Mouse (Mus musculus) limb, embryonic 10.5 days (tissue): ENCODE measurements around the gene Kcnh3. TPM values are rescaled to one million over a fixed set of nuclear protein-coding genes. Genes with fewer than 3 reads are reported as not detected.
"Not testable (repeated sequence)": the region's sequence is repeated elsewhere in the genome, so short reads cannot be mapped to it uniquely, and the experiment has no call there.

ENCODE experiments used
- DNase-seq: peaks from one replicate; pipeline ENCODE4 v3.0.0-alpha.2; 2017; ENCODE audit warnings: low spot score
- H3K27ac ChIP-seq: fragments of 300-500 bp; sonication (generic); 2 replicates; pipeline ENCODE4 v1.5.1; 2016; ENCODE audit warnings: mild to moderate bottlenecking
- H3K27me3 ChIP-seq: fragments of 300-500 bp; sonication (generic); 2 replicates; pipeline ENCODE4 v1.6.1; 2016; ENCODE audit warnings: low read depth, mild to moderate bottlenecking; ENCODE audit not compliant: poor library complexity, severe bottlenecking
- H3K36me3 ChIP-seq: fragments of 300-500 bp; sonication (generic); 2 replicates; pipeline ENCODE4 v1.6.1; 2016; ENCODE audit warnings: mild to moderate bottlenecking, moderate library complexity
- H3K4me1 ChIP-seq: fragments of 300-500 bp; sonication (generic); 2 replicates; pipeline ENCODE4 v1.6.1; 2016
- H3K4me3 ChIP-seq: fragments of 300-500 bp; sonication (generic); 2 replicates; pipeline ENCODE4 v1.5.1; 2016; ENCODE audit warnings: mild to moderate bottlenecking, moderate library complexity
- H3K9me3 ChIP-seq: fragments of 300-500 bp; sonication (generic); replicated peaks from 2 replicates; pipeline ENCODE4 v1.6.1; 2016; ENCODE audit warnings: mild to moderate bottlenecking
- WGBS: fragments of 180-500 bp; shearing (Covaris S2); methylation state at CpG from one replicate; pipeline ENCODE4 v1.1.7; 2016; 5-methylcytosine and 5-hydroxymethylcytosine counted together
- polyA plus RNA-seq: library from polyadenylated mRNA; unstranded; fragments of >200 nt; fragmentation: Nextera tagmentation; extraction: Ambion mirVana; gene quantifications from 2 replicates; pipeline ENCODE4 v1.2.1, GENCODE M21; 2016

Gene Kcnh3
- polyA plus RNA-seq, 1 experiment from 2014 or later, result not detected

DNA sequence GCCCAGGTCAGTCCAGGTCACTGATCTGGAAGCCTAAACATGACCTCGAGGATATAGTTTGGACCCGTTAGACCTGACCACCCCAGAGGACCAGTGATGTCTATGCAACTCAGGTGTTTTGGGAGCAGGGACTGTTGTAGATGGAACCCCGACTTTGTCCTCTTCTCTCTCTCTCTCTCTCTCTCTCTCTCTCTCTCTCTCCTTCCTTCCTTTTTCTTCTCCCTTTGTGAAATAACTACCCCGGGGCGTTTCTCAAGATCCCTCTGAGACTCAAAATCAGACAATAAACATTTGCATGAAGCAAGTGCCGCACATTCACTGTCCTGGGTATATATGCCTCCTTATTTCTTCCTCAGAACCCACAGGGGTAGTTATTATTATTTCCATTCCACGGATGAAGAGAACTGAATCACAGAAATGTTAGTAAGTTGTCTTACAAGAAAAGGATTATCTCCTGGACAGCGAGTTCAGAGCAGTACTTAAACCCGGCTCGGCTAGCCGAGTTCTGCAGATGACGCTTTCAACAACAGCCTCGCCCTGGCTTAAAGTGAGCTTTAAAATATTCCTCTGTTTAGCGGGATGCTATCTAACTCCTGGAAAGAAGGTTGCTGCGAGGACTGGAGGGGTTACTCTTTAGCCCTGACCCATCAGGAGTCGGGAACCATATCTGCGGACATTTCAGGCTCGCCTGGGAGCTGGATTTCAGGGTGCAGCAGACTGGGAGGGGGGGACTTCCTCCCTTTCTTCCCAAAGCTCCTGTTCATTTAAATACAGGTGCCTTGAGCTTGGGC, 1.7 kb upstream of the Kcnh3 start:
- H3K9me3 ChIP-seq, result no peaks in the 10 kb centered on the region
- no peak for DNase-seq
- H3K27ac ChIP-seq, result no peak overlapping the region
- peaks cover 87% of the 10 kb centered on the region for H3K27me3 ChIP-seq
- 8% methylated on average over 18 of the region's 18 CpGs for WGBS
- no peaks in the 10 kb centered on the region for H3K36me3 ChIP-seq
- H3K4me1 ChIP-seq, result peaks cover 59% of the 10 kb centered on the region
- peak overlapping the region; percentile 47 for H3K4me3 ChIP-seq

DNA sequence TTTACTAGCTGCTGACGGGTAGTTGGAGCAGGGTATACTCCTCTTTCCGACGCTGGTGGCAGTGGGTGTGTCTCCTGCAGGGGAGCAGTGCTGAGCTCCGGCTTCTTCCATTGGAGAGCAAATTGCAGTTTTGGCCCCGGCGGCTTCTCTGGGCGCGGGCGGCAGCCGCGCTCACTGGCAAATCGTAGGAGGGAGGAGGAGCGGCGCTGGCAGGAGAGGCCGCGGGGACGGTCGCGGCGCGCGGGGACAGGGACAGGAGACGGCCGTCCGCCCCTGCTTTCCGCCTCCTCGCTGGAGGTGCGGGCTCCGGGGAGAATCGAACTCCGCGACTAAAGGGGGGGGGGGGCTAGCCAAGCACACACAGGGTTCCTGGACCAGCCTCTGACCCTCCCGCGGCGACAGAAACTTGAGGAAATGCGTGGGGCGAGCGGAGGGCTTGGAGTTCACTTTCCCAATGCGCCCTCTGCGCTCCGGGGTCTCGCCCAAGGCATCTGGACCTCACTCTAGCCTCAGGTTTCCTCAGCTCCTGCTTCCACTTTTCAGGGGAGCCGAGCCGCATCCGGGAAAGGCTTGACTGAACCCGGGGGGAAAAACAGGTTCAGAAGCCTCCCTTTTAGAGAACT, 965 bp upstream of the Kcnh3 start:
- Histone ChIP-seq H3K4me3 (peak overlapping the region; percentile 47), H3K4me1 (peaks cover 59% of the 10 kb centered on the region), H3K36me3 (no peaks in the 10 kb centered on the region), H3K9me3 (no peaks in the 10 kb centered on the region), H3K27me3 (peaks cover 94% of the 10 kb centered on the region), H3K27ac (no peak overlapping the region)
- DNase-seq, result peak; percentile 71
- WGBS, result 1% methylated on average over 46 of the region's 46 CpGs

DNA sequence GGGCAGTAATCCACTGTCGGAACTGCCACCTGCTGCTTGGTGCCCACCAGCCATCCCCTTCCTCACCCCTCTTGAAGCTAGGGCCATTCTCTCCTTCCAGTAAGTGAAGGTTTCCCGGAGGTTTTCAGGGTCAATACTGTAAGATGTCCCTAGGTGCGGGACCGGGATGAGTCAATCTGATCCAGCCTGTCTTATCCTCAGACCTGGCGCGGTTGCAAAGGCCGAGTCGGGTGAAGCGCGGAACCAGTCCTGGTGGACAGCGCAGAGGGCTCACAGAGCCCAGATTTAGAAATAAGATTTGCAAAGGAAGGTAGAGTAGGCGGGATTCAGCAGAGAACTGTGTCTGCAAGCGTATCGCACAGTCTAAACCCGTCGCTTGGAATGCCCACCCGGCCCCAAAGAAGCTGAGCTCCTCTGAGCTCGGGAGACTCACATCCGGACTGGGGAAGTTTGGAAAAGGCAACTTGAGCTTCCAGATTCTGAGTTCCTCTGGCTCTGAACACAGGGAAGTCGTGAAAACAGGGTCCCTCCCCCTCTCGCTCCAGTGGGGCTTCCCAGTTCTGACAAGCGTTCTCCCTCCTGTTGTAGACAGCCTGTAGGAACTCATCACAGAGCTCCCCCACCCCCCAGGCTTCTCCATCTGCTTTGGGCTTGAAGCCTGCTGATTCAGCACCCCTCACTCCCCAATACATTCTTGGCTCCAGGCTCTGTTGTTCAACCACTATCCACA, 585 bp downstream of the Kcnh3 start:
- Histone ChIP-seq H3K4me3 (peak overlapping the region; percentile 47), H3K9me3 (no peaks in the 10 kb centered on the region), H3K36me3 (no peaks in the 10 kb centered on the region), H3K27ac (peak overlapping the region; percentile 50; the same call in 1 of the 2 replicates), H3K4me1 (peaks cover 57% of the 10 kb centered on the region), H3K27me3 (peaks cover 99% of the 10 kb centered on the region)
- peak; percentile 52 for DNase-seq
- WGBS, result 2% methylated on average over 22 of the region's 22 CpGs

DNA sequence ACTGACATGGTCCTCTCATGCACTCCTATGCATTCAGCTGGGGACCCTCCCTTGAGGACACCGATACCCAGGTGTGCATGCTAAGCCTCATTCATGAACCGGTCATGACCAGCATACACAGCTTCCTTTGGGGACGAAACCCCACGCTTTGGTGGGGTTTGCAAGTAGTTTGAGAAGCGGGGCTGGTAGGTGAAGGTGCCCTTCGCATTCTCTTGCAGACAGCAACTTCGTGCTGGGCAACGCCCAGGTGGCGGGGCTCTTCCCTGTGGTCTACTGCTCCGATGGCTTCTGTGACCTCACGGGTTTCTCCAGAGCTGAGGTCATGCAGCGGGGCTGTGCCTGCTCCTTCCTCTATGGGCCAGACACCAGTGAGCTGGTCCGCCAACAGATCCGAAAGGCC, 1.4 kb downstream of the Kcnh3 start:
- H3K9me3 ChIP-seq, result no peaks in the 10 kb centered on the region
- DNase-seq, result no peak
- no peak overlapping the region for H3K27ac ChIP-seq
- peaks cover 100% of the 10 kb centered on the region for H3K27me3 ChIP-seq
- H3K36me3 ChIP-seq, result no peaks in the 10 kb centered on the region
- WGBS, result 17% methylated on average over 14 of the region's 14 CpGs
- peaks cover 54% of the 10 kb centered on the region for H3K4me1 ChIP-seq
- no peak overlapping the region for H3K4me3 ChIP-seq

DNA sequence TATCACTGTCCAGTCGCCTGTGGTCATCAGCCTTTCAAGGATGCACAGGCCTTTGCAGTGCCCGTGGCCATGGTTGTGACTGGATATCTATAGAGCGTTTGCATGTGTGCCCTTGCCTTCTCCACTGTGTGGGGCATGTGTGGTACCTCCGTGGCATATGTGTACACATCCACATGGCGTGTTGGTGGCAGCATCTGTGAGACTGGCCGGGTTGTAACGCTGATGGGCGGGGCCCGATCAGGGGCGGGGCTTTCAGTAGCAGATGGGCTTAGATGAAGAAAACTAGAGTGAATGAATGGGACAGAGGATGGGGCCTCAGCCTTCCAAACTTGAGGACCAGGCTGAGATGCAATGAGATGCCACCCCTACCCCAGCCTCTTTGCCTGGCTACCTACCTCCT, 7.3 kb downstream of the Kcnh3 start:
- DNase-seq, result no peak
- Histone ChIP-seq H3K4me3 (no peak overlapping the region), H3K36me3 (no peaks in the 10 kb centered on the region), H3K27me3 (peaks cover 80% of the 10 kb centered on the region), H3K27ac (no peak overlapping the region), H3K4me1 (peaks cover 18% of the 10 kb centered on the region), H3K9me3 (no peaks in the 10 kb centered on the region)
- 77% methylated on average over 10 of the region's 10 CpGs for WGBS

DNA sequence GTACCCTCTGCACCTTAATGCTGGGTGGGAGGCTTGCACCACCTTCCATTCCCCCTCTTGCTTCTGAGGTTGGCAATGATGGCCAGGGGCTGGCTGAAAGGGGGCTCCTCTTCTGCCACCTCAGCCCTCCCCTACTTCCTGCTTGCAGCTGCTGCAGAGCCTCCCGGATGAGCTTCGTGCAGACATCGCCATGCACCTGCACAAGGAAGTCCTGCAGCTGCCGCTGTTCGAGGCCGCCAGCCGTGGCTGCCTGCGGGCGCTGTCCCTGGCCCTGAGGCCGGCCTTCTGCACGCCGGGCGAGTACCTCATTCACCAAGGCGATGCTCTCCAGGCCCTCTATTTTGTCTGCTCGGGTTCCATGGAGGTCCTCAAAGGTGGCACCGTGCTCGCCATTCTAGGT, 9.1 kb downstream of the Kcnh3 start:
- H3K27me3 ChIP-seq, result peaks cover 63% of the 10 kb centered on the region

DNA sequence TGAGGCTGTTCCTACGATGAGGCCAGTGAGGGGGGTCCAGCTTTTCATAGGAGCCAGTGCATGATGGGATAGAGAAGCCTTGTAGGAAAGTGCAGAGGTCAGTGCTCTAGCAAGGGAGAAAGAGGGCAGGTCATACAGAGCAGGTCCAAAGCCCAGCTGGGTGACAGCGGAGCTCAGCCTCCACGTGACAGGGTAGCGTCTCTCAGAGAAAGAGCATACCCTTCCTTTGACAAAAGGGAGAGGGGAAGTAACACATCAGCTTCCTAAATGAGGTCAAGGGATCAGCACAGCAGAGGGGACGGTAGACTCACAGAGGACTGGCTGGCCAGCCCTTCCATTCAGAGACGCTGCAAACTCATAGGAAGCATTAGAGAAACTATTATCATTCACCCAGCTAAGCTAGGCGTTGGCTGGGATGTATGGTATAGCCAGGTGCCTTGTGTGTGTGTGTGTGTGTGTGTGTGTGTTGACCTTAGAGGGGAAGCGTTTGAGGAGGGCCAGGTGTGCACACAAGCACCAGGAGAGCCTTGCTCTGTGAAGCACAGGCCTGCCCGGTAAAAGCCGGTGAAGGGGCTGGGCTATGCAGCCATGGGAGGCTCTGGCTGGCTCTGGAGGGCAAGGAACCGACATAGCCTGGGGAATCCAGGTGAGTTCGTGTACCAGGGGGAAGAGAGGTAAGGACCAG, 9.8 kb downstream of the Kcnh3 start:
- no peak for DNase-seq
- H3K9me3 ChIP-seq, result no peaks in the 10 kb centered on the region
- peaks cover 55% of the 10 kb centered on the region for H3K27me3 ChIP-seq
- WGBS, result 61% methylated on average over 12 of the region's 12 CpGs
- H3K4me3 ChIP-seq, result no peak overlapping the region
- no peak overlapping the region for H3K27ac ChIP-seq
- no peaks in the 10 kb centered on the region for H3K36me3 ChIP-seq
- peaks cover 17% of the 10 kb centered on the region for H3K4me1 ChIP-seq

More for the DNA sequence above, 9.1 kb downstream of the Kcnh3 start:
- DNase-seq, result no peak
- WGBS, result 71% methylated on average over 17 of the region's 17 CpGs
- H3K9me3 ChIP-seq, result no peaks in the 10 kb centered on the region
- no peaks in the 10 kb centered on the region for H3K36me3 ChIP-seq
- 0 out of 2 replicates have a peak overlapping the region, but pooled peaks have one; percentile 26 for H3K27ac ChIP-seq
- H3K4me3 ChIP-seq, result no peak overlapping the region
- H3K4me1 ChIP-seq, result peaks cover 22% of the 10 kb centered on the region

DNA sequence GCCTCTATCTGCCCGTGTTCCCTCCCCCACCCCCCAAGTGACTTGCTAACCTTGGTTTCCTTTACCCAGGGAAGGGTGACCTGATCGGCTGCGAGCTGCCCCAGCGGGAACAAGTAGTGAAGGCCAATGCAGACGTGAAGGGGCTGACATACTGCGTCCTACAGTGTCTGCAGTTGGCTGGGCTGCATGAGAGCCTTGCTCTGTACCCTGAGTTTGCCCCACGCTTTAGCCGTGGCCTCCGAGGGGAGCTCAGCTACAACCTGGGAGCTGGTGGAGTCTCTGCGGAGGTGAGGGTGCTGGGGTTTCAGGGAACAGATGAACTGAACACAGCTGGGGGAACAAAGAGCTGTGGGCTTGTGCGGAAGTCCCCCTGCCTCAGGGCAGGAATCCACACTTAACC, 13.3 kb downstream of the Kcnh3 start:
- no peak for DNase-seq
- H3K36me3 ChIP-seq, result peaks cover 29% of the 10 kb centered on the region
- 61% methylated on average over 11 of the region's 11 CpGs for WGBS
- H3K27me3 ChIP-seq, result peaks cover 20% of the 10 kb centered on the region
- H3K4me3 ChIP-seq, result no peak overlapping the region
- H3K9me3 ChIP-seq, result no peaks in the 10 kb centered on the region
- peak overlapping the region; percentile 65 for H3K27ac ChIP-seq
- H3K4me1 ChIP-seq, result peaks cover 21% of the 10 kb centered on the region

DNA sequence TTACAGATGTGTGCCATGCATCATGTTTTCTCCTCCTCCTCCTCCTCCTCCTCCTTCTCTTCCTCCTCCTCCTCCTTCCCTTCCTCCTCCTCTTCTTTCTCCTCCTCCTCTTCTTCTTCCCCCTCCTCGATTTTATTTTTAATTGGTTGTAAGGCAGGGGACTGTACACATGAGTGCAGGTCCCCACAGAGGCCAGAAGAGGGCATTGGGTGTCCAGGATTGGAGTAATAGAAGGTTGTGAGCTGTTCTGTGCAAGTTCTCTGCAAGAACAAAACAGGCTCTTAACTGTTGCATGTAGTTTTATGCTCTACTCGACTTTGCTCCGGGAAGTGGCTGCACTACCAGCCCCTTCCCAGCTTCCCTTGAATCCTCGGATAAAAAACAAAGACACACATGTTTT, 15.5 kb downstream of the Kcnh3 start:
- H3K4me1 ChIP-seq, result peaks cover 10% of the 10 kb centered on the region
- WGBS, result 72% methylated on average over 4 of the region's 4 CpGs
- no peak overlapping the region for H3K4me3 ChIP-seq
- peaks cover 50% of the 10 kb centered on the region for H3K36me3 ChIP-seq
- no peaks in the 10 kb centered on the region for H3K9me3 ChIP-seq
- no peak for DNase-seq
- no peaks in the 10 kb centered on the region for H3K27me3 ChIP-seq
- no peak overlapping the region for H3K27ac ChIP-seq

DNA sequence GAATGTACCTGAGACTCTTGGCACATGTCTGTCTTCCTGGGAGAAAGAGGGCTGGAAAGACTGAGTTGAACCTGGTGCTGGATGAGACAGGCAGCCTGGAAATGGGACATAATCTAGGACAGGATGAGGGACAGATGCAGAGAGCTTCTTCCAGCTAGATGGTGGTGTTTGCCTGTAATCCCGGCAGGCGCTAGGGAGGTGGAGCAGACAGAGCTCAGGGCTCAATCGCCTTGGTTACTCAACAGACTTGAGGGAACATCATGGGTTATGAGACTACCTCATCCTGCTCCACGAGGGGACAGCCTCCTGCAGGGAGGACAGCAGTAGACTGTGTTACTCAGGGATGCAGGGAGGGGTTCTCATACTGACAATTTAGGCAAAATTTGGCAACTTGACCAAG, 16.6 kb downstream of the Kcnh3 start:
- peaks cover 10% of the 10 kb centered on the region for H3K4me1 ChIP-seq
- no peaks in the 10 kb centered on the region for H3K9me3 ChIP-seq
- 77% methylated on average over 4 of the region's 4 CpGs for WGBS
- H3K4me3 ChIP-seq, result no peak overlapping the region
- no peak overlapping the region for H3K27ac ChIP-seq
- DNase-seq, result no peak
- no peaks in the 10 kb centered on the region for H3K27me3 ChIP-seq
- H3K36me3 ChIP-seq, result peaks cover 62% of the 10 kb centered on the region

DNA sequence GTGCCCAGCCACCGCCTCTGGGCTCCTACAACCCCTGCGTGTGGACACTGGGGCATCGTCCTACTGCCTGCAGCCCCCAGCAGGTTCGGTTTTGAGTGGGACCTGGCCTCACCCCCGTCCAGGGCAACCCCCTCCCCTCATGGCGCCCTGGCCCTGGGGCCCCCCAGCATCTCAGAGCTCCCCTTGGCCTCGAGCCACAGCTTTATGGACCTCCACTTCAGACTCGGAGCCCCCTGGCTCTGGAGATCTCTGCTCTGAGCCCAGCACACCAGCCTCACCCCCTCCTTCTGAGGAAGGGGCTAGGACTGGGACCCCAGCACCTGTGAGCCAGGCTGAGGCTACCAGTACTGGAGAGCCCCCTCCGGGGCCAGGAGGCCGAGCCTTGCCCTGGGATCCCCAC, 17.4 kb downstream of the Kcnh3 start:
- no peak overlapping the region for H3K4me3 ChIP-seq
- DNase-seq, result no peak
- no peaks in the 10 kb centered on the region for H3K9me3 ChIP-seq
- 0 out of 2 replicates have a peak overlapping the region, but pooled peaks have one; percentile 10 for H3K27ac ChIP-seq
- H3K4me1 ChIP-seq, result peaks cover 10% of the 10 kb centered on the region
- WGBS, result 89% methylated on average over 10 of the region's 10 CpGs
- peaks cover 70% of the 10 kb centered on the region for H3K36me3 ChIP-seq
- H3K27me3 ChIP-seq, result no peaks in the 10 kb centered on the region

DNA sequence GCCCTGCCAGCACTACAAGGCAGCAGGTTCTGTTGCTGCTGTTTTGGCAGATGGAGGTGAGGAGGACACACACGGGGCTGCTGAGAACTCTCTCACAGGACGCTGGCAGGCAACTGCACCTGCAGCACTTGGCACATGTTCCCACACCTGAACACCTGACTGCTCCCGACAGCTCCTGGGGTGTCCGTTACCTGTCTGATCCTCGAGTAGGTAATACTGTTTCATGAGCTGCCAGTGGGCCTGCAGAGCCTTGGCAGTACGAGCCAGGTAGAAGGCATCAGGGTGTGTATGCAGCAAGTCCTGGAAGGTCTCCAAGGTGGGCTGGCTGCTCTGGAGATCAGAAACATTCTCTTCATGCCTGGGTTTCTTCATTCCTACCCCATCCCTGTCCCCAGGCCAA, 22.1 kb downstream of the Kcnh3 start:
- not testable (repeated sequence) for H3K27me3 ChIP-seq, H3K4me3 ChIP-seq, H3K9me3 ChIP-seq, H3K27ac ChIP-seq, DNase-seq
- Histone ChIP-seq H3K36me3 (peaks cover 85% of the 10 kb centered on the region), H3K4me1 (peaks cover 18% of the 10 kb centered on the region)
- 89% methylated on average over 6 of the region's 6 CpGs for WGBS
